Mouse (Mus musculus) kidney, postnatal 4 days (tissue): Measurements from ENCODE around the gene Flna.

Experiments used
- DNase-seq, 2 experiments: peaks; one replicate each; pipeline ENCODE4 v3.0.0; 2021; ENCODE audit warnings: mixed read lengths in 2 of 2

The Flna gene

DNA sequence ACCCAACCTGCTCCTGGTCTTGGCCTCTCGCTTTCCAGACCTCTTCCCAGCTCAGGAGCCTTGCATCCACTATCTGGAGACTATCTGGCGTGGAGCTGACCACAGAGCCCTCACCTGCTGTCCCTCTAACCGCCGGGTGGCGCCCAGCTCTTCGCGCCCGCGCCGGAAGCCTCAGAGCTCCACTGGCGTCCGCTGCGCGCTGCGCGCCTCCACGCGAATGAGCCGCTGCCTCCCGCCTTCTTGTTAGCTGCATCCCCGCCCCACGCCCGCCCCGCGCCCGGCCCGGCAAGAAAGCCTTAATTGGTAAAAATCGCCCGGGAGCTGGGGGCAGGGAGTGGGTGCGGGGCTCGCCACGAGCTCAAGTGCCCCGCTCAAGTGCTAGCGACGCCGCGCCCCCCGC lies at the start of gene Flna:
Flna (minus strand) TSS at position 206 of the 400 bp plus-strand sequence.
- DNase-seq: peak; percentile 78 to 86

DNA sequence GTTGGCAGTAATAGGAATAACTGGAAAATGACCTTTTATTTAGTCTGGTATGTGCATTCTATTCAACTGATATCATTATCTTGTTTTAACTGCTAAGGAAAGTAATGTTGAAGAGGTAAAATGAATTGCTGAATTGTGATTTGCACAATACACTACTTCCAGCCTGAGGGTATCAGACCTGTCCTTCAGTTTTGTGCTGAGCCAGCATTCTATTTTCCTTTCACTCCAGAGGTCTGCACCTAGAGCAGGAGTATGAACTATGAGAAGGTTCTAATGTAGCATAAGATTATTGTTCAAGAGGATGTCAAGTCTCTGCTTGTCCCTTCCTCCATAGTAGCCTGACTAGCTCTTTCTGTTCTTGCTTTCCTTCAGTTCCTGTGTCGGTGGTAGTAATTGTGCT lies 48.7 kb upstream of the Flna start:
- no peak for DNase-seq

DNA sequence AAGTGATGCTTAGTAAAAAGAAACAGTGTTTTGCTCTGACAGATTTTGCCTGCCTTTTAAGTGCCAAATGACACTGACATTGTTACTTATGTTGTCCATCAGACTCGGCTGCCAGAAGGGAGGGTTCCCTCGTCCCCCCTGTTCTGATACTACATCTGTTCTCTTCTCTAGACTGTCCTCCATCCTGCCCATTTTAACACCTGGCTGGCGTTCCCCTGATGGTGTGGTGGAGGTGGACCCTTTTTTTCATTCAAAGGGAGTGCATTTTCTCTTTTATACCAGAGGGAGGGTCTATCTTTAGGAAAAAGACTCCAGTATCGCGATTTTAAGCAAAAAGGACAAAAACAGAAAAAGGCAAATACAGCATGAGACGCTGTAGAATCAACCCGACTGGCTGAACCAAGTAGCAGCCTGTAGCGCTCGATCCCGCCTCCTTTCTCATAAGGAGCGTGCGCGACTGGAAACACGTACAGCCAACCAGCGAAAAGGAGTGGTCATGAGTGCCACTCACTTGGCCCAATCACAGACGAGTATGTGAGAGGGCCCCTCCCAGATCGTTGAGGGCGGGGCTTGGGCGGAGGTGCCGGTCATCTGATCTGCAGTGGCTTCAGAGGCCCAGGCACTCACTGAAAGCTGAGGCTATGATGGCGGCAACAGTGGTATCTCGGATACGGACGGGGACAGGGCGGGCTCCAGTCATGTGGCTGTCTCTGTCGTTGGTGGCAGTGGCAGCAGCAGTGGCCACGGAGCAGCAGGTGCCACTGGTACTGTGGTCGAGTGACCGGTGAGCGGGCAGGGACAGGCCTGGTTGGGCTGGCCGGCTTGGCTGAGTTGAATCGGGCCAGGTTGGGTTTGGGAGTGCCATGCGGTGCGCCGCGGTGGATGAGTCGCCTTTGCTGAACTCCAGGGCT lies 47.2 kb upstream of the Flna start, which contains the start of gene Atp6ap1:
Atp6ap1 (plus strand) TSS at position 560 of the 911 bp plus-strand sequence.
- DNase-seq: peak; percentile 94 to 96

DNA sequence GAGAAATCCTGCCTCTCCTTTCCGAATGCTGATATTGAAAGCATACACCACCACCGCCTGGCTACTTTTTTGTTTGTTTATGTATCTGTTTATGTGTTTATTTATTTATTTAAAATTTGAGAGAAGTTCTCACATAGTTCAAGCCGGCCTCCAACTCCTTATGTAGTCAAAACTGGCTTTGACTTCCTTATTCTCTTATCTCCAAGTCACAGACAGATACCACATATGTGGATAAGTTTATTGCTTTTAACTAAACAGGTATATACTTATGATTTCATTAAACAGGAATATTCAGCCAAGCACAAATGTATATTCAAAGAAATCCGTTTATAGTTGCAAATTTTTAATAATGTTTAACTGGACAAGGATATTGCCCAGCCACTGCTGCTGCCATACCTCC lies 43.8 kb upstream of the Flna start:
- no peak for DNase-seq

DNA sequence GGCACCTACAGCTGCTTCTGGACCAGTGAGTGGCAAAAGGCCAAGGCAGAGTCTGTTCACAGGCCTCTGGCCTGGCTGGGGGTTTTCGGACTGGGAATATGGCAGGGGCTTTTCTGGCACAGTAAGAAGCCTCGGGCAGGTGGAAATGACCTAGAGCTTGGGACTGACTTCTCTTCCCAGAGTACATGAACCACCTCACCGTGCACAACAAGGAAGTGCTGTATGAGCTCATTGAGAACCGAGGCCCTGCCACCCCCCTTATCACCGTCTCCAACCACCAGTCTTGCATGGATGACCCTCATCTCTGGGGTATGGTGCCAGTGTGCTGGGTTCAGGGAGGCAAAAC lies 33.4 kb upstream of the Flna start:
- DNase-seq: no peak

DNA sequence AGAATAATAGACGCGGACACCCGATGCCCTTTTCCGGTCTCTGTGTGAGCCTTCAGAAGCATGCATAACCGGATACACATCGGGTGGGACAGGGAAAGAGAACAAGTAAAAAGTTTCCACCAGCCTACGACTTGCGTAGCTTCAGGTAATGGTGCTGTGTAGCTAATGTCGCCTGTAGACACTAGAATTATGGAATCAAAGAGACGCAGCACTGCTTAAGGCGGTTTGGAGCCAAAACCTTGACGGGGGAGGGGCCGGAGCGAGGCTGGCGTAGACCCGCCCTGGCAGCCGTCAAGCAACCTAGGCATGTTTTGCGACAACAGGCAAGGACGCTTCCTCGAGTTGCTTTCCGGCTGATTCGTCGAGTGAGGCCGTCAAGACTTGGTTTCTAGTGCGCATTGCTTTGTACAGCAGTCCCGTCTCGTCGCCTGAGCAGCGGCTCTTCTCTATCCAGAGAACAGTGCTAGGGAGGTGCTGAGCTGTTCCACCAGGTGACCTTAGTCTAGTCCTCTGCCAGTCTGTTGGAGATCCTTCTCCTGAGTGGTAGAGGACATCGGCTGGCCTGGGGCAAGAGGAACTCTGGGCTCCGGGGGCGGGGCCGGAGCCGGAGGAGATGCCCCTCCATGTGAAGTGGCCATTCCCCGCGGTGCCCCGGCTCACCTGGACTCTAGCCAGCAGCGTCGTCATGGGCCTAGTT lies 32.9 kb upstream of the Flna start:
- peak; percentile 87 to 92 for DNase-seq

DNA sequence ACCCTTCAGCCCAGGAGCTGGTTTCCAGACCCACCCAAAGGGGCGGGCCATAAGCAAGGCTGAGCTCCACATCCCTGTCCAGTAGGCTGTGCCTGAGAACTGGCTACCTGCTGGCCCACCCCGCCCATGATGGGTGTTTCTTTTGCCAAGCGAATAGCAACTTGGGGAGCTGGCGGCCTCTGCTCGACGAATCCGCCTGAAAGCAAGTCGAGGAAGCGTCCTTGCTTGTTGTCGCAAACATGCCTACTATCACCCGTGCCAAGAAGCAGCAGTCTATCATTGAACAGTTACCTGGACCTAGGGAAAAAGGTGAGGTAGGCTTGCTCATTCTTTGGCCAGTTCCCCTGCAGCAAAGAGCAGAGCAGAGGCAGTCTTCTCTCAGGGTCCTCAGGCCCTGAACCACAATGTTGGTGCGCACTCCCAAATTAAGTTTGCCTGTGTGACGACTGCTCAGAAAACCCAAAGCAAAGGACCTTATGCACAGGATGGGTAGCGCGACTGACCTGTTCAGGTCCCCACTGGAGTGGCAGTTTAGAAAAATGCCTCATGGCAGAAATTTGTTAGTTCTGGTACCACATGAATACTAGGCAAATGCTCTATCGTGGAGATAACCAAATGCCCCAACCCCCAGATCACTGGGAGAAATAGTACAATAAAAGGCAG lies 32.2 kb upstream of the Flna start, which contains the start of the genes Taz and Dnase1l1:
Taz (plus strand) TSS at position 181 of the 663 bp plus-strand sequence.
Dnase1l1 (minus strand) TSS at position 606 of the 663 bp plus-strand sequence.
- DNase-seq: peak; percentile 80 to 89

DNA sequence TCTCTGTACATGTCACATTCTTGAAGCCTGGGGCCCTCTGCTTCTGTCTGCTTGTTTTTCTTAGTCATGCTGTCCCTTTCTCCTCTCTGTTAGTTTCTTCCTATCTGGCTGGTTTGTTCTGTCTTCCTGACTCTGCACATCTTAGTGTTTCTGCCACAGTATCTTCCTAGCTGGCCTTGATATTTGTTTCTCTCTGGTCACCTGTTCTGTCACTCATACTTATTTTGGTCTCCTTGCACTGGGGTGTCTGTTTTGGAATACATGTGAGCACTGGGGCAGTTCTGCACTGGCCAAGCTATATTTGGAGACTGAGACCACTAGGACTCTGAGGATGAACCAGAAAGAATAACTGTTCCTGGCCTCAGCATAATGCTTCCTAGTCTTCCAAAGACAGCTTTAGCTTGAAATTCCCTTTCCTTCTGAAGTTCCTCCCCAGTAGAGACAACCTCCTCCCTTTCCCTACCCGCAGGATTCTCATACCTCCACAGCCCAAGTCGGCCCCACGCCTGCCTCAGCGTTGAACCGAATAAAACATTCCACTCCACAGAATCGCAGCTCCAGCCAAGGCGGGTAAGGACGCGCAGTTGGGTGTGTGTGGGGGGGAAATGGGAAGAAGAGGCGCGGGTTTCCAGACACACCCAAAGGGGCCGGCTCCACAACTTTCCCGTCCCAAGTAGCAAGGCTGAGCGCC lies 31.6 kb upstream of the Flna start:
- DNase-seq: no peak

DNA sequence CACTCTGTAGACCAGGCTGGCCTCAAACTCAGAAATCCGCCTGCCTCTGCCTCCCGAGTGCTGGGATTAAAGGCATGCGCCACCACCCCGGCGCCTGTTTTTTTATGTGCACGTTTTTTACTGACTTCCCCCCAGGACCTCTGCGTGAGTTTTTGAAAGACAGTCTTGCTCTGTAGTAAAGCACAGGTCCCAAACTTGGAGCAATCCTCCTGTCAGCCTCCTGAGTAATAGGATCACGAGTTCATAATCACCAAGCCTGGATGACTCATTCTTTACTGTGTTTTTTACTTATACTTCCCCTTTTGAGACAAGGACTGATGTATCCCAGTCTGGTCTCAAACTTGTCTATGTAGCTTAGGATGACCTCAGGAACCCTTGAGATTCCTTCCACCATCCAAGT lies 28.3 kb upstream of the Flna start:
- DNase-seq: no peak

DNA sequence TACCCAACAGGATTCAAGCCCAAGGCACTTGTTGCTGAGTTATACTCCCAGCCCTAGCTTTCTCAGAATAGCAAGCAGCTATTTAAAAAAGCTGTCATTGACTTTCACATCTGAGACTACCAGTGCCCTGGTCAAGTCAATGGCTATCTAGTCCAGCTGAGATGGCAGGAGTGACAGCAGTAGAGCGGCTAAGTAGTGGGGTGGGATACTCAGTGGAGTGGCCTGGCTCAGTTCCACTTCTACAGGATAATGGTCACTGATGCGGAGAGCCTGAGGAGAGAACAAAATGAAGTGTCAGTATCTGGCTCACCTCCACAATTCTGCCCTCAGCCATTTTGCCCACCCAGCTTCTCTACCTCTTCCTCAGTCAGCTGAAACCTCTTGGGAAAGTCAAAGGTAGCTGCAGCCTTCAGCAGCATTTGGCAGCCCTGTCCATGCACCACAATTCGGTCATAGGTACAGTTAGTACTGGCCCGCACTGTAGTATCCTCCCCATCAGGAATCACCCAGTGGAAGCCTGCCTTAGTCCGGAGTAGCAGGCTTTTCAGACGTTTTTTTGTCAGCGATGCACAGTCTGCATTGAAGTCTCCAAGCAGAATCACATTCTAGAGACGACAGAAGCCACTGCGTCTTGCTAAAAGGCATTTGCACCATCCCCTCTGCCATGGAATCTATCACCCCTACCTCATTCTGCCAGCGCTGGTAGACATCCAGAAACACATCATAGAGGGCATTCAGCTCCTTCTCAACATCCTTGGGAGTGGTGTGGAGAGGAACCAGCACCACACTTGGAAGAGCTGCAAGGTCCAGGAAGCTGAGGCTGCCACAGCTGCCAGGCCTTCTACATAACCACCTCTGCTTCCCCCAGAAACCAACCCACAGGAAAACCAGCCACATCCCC lies 24.1 kb upstream of the Flna start:
- DNase-seq: no peak

DNA sequence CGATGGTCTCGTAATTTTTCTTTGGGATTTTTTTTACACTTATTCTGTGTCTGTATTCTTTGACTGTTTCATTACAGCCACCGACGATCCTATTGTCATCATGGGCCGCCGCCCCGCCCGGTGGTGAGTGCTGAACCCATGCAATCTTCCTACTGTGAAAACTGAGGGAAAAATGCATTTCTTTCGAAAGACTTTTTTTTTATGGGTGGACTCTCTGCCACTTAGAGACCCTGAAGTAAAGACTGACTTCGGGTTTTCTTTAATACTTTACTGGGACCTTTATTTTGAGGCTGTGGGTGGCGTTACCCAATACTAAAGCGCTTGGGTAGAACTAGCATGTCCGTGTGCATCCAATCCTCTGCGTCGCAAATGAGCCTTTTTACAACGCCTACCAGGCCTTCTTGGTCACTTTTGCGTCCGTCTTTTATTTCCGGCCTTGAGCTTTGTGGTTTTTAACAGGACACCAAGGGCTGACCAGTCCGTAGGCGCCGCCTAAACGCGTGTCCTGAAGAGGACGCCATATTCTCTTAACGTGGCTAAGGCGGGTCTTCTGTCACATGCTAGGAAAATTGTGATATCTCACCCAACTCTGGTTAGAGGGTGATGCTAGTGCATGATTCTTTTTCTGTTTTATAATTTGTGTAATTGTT lies 21.4 kb upstream of the Flna start:
- DNase-seq: peak; percentile 42 to 65

DNA sequence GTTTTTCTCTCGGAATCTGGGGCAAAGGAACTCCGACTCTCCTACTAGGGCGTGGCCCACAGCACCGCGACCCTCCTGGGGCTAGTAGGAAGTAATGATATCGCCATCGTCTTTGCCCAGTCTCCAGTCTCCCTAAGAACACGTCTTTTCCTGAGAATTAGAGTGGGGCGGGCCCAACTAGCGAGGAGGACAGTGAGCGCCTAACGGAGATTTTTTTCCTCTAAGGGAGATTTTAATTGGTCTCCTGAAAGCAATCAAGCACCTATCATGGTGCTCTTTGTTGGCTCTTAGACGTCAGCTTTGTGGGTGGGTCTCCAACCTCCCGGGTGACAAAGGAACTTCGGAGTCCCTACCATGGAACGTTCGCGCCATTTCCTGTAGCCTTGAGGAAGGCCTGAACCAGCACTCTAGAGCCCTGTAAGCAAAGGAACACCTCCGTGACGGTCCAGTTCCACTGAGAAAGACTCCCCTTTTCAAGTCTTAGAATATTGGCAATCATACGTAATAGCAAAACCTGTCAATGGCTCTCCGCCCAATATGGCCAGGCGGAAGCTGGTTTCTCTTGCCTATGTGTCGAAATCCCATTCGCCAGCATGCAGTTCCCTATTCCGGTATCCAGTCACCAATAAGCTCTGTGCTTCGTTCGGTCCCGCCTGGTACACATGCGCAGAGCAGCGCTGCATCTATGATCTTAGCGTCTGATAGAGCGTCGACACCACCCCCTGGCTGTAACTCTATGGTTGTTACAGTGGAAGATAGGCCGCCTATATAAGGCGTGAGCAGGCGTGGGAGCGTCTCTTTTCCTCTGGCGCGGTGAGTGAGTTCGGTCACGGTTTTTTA lies 20.7 kb upstream of the Flna start, which contains the start of gene Rpl10:
Rpl10 (plus strand) TSS at position 751 of the 840 bp plus-strand sequence.
- DNase-seq: peak; percentile 85 to 93

DNA sequence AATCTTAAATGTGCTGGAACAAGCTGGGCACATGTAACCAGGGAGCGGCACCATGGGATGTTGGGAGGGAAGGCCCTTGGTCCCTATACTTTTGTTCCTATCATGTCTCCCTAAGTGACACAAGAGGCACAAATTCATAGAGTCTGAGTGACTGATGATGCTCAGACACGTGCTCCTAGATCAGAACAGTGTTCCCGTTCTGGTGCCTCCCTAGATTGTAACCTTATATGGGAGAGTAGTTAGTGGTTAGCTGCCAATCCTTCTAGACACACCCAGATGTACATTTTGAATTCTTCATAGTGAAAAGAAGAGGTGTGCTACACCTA lies 20.1 kb upstream of the Flna start:
- DNase-seq: no peak

DNA sequence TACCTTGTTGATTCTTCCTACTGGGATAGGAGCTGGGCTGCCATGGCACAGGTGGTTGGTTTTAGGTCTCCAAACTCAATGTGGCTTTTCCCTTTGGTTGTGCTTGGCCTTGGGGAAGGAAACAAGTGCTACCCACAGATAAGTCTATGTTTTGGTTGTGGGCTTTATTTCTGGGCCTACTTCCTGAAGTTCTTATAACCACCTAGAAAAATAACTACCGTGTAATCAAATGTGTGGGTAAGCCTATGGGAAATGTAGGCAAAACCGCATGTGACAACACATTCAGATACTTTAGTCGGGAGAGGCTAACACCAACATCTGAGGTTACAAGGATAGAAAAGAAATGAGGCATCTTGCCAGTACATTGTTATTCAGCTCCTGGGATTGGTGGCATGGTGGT lies 8.1 kb upstream of the Flna start:
- DNase-seq: no peak

DNA sequence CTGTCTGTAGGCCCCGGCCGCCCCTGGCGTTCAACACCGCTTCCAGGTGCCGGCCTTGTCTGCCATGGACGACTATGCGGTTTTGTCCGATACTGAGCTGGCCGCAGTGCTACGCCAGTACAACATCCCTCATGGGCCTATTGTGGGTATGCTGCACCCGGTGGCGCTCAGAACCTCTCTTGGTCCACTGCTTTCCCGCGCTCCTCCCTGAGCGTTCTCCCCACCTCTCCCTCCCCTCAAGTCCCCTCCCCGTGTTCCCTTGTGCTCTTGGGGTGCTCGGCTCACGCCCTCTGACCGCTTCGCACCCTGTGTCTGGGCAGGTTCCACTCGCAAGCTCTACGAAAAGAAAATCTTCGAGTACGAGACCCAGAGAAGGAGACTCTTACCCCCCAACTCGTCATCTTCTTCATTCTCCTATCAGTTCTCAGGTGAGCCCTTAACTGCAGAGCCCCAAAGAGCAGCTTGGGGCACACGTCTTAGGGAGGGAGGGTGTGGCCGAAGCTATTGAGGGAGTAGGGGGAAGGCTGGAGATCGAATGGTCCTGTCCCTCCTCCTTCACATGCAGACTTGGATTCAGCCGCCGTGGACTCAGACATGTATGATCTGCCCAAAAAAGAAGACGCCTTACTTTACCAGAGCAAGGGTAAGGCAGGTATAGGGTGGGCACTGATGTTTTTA lies 5.4 kb upstream of the Flna start:
- DNase-seq: no peak

DNA sequence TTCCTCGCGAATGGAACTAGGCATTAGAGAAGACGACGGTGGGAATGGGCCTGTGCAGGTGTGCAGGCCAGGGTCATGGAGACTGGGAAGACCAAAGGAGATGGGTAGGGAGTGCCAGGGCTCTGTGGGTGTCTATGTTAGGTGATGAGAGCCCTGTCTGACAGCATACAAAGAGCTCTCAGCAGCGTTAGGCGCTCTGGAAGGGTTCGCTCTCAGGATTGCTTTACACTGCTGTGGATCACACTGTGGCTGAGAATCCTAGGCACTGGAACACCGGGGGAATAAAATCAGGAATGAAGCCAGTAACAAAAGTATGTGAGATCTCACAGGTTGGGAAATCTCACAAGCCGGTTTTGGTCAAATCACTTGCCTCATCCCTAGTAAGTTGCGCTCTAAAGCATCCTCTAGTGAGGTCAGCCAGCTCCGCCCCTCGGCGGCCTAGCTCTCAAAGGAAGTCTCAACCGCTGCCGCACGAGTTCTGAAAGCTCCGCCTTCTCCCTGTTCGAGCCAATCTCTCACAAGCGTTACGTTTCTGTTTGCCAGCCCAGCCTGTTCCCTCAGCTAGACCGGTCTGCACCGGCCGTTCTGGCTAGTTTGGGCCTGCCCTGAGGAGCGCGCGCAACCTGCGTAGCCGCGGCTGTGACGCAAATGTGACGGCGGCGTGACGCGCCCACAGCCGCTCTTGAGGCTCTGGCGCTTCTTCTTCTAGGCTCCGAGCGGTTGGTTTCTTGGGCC lies 4.7 kb upstream of the Flna start, which contains the start of gene Emd:
Emd (plus strand) TSS at position 535 of the 735 bp plus-strand sequence.
- DNase-seq: peak; percentile 87 to 93

DNA sequence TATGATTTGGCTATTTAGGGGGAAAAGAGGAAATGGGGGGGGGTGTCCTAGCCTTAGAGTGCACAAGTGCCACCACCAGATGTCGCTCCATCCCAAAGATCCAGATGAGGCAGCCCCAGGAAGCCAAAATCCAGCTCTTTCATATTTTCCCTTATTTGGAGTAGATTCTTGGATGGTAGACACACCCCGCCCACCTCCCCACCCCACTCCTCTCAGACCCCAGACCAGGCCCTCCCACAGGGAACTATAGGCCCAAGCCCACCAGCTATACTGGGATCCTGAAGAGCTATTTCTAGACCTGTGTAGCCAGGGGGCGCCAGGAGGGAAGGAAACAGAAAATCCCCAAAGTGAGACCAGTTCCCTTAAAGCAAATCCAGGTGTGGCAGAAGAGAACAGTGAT lies 969 bp downstream of the Flna start:
- DNase-seq: peak; percentile 81 to 86

DNA sequence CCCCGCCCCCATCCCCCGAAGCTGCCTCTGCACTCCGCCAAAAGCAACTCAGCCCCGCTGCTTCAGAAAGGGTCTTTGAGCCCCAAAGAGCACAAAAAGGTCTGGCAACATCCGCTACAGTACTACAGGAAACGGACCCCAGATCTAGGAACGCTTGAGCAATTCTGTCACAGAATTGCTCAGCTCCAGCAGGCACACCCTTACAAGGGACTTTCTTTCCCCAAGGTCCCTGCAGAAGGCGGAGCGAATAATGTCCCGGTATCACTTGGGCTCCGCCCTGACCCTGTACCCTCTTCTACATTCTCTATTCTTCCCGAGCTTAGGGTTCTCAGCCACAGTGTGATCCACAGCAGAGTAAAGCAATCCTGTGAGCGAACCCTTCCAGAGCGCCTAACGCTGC lies 2.9 kb downstream of the Flna start:
- no peak for DNase-seq

DNA sequence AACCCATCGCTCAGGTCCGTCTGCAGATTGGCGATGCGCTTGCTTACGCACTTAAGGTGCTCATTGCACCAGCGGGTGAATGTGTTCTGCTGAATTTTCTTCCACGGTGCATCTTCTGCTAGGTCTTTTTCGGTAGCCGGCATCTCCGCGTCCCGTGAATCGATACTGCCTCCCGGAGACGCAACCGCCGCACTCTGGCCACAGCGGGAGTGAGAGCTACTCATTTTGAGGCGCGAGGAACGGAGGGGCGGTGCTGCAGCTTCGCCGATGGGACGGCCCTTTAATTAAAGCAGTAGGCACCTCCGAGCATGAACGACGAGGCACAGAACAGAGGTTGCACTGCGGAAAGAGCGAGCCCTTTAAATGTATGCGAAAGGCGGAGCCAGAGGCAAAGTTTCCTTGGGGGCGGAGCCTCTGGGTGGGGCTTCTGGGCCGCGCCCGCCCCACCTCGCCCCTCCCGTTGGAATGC lies 3.4 kb downstream of the Flna start:
- DNase-seq: peak; percentile 87 to 92
